Mouse (Mus musculus) gastrocnemius, adult 8-10 months (tissue): Measurements from ENCODE around the gene Gna11. TPM values are rescaled to one million over a fixed set of nuclear protein-coding genes. Genes with fewer than 3 reads are reported as not detected.

Experiments used
- DNase-seq, 2 experiments: peaks; one replicate each; pipeline ENCODE4 v3.0.0; 2022; ENCODE audit warnings: low spot score in 2 of 2
- total RNA-seq, 4 experiments: library from RNA; stranded (reverse); gene quantifications; 2 replicates each; pipeline ENCODE4 v1.2.4; 2022

The Gna11 gene
- total RNA-seq, 4 experiments from 2014 or later, result 26.2 to 30.7 (median 28.4) TPM

DNA sequence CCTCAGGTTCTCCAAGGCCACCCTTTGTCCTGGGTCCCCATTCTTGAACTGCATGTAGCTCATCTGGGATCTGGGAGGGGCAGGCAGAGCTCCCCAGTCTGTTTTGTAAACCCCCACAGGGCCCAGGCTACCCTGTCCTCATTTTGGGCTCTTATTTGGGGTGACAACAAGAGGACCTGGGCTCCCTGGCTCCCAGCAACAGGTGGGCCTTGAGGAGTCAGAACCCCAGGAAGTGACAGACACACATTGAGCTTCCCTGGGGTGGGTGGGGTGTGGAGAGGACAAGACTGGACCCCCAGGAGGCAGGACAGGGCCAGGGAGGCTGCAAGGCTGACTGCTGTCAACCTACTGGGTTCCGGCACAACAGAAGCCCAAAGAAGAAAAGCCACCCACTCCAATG, 1.4 kb downstream of the Gna11 start:
- DNase-seq, result no peak

DNA sequence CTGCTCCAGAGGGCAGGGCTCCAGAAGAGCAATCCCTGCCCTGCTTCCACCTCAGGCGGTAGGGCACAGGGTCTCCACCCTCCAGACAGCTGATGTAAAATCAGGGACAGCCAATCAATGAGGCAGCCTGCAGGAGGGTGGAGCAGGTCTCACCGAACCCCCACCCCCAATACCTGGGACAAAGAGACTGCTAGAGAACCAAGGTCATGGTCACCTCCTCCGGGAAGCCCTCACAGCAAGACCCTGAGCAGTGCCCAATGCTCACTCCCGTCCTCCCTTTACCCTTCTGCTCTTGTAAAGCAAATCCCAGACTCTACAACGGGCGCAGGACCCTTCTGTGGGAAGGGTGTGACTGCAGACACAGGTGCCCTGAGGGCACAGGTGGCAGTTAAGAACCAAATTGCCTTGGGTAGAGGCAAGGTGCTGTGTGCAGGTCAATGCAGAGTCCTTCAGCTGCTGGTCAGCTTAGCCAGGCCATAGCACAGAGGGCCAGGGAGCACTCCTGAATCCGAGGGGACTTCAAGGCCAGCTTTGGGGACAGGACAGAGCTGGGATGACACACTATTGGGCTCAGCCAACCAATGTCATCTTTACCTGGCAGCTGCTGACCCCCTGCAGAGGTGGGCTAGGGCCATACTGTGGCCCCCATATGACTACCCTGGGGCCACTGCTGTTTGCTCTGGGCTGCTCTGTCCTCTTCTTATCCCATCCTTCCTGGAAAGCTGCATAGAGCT, 2.1 kb downstream of the Gna11 start:
- no peak for DNase-seq

DNA sequence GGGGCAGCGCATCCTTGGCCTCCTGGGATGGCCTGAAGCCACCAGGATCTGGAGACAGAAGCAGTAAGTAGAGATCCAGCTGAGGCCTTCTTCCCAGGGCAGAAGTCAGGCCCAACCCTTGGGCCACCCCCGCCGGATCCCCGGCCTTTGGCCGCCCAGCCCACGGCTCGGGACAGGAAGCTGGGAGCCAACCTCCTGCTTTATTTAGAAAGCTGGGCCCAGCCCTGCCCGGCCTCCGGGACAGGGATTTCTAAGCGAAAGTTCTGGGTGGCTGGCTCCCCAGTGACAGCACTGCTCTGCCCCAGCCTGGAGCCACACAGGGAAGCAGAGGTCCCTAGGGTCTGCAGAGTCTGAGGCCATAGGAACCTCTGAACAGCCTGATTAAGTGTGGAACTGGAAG, 3.2 kb downstream of the Gna11 start:
- peak; percentile 54 to 59 for DNase-seq

DNA sequence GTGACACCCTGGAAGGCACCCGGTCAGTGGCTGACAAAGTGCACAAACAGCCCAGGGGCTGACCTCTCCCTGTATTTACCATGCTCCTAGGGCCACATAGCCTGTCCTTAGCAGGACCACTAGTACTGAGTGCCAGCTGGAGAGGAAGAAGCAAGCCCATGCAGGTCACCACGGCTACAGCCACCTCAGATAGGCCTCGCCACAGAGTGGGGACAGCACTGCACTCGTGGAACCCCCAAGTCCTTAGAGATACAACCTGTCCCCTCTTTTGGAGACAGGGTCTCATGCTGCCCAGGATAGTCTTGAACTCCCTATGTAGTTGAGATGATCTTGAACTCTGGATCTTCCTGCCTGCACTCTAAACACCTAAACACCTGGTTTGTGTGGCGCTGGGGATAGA, 3.6 kb downstream of the Gna11 start:
- no peak for DNase-seq

GRCm38 (mm10) chr10:81538321-81539048, 6.5 kb downstream of the Gna11 start:
- no peak for DNase-seq

DNA sequence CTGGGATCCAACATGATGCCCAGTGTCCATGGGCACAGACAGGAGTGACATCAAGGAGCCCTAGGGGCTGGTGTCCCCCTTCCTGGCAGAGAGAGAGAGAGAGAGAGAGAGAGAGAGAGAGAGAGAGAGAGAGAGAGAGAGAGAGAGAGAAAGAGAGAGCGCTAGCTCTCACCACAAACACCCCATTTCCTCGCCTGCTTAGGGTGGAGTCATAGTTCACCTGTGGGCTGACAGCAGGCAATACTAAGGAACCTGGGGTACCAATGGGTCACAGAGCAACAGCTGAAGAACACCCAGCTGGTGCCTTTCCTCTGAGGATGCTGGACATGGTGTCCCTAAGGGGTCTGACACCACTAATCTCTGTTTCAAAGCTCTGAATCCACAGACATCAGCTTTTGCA, 7.6 kb downstream of the Gna11 start:
- no peak for DNase-seq

DNA sequence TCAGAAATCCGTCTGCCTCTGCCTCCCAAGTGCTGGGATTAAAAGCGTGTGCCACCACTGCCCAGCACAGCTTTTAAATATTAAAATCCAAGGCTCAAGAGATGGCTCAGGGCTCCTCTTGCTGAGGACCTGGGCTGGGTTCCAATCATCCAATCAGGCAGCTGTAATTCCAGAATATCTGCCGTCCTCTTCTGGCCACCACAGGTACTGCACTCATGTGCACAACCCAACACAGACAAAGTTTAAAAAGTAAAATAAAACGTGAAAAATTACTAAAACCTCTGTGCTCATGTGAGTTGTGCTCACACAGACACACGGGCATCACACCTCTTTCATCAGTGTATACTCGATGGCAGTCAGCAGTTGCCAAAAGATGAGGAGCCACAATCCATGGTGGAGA, 8.3 kb downstream of the Gna11 start:
- DNase-seq, result no peak

DNA sequence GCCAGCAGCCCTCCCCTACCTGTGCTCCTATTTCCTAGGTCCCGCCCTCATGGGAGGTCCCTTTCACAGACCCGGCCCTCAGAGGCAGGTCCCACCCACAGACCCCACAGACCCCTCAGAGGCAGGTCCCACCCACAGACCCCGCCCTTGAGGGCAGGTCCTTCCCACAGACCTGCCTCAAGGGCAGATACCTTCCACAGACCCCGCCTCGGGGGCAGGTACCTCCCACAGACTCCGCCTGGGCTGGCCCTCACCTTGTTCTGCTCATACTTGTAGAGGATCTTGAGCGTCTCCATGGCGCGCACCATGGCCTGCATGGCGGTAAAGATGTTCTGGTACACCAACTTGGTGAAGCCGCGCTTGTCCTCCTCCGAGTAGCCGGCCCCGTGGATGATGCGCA, 10.2 kb downstream of the Gna11 start:
- DNase-seq, result no peak

DNA sequence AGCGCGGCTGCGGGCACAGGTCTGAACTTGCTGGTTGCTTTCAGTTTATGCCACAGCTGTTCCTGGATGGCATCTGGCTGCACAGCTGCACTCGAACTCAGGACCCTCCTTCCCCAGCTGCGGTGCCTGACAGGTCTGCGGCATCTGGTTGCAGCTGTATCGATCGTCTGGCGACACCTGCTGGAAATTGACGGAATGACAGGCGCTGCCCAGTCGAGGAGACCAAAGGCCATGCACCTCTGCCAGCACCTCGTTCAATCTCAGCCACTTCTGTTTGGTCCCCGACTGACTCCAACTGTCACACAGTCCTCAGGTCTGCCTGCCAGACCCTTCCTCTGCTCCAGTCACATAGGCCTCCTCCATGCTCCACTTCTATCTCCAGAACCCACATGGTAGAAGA, 18.2 kb downstream of the Gna11 start:
- DNase-seq, result peak; percentile 60 to 65

- no peak for DNase-seq
Measured at GRCm38 (mm10) chr10:81525017-81525694, 19.8 kb downstream of the Gna11 start.

DNA sequence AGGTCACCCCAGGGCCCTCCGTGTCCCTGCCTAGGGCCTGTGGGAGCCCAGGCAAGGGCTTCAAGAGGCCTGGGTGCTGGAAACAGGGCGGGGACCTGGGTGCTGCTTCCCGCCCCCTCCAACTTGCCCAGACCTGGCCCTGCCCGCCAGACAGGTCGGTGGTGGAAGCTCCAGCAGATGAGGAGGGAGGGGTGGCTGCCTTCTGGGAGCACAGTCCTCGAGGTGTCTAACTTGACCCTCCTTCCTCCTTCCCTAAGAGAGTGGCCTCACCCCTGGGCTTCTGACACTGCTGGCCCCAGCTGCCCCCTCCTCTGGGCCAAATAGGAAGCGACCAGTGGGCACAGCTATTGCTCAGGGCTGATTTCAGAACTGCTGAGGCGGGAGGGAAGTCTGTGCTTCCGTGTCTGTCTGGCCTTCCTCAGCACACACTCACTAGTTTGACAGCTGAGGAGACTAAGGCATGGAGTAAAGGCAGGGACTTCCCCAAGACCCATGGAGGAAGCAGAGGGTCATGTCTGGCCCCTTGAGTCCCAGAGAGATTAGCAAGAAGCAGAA, 20.9 kb downstream of the Gna11 start, which contains the start of gene Gna15:
Gna15 (minus strand) TSS at position 175 of the 555 bp plus-strand sequence.
- no peak for DNase-seq

DNA sequence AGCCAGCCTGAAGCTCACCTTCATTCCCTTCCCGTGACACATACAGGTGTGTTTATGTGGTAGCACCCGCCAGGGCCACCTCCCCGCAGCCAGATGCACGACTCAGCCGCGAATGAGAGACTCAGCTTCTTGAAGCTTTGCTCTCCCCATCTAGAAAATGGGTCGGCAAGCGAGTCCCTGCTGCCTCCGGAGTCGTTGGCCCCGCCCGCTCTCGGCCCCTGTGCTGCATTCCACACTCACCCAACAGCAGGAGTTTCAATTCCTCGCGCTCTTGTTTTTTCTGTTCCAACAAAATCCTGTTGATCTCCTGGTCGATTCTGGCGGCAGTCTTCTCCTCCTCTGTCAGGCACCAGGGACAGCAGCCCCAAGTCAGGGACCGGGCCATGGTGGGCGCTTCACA, 21.4 kb downstream of the Gna11 start:
- no peak for DNase-seq

- no peak for DNase-seq
Measured at GRCm38 (mm10) chr10:81523142-81523541, 21.8 kb downstream of the Gna11 start.

DNA sequence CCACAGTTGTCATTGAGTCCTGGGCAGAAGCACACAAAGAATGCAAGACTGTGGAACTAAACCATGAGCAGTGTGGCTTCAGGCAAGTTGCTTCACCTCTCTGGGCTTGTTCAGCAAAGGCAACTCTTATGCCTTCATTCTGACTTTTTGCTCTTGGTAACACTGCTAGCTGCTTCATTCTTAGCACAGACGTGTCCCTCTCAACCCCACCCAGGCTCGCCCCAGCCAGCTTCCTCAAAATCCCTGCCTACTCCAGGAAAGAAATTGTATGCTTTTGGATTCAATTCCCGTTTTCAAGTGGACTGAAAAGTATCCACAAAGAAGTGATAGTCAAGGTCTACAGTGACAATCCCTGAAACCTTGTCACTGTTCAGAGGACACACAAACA, 25.0 kb downstream of the Gna11 start:
- no peak for DNase-seq

- DNase-seq, result no peak
Measured at GRCm38 (mm10) chr10:81519227-81519977, 25.6 kb downstream of the Gna11 start.

- DNase-seq, result peak; percentile 45 to 65
Measured at GRCm38 (mm10) chr10:81518546-81518945, 26.4 kb downstream of the Gna11 start.

GRCm38 (mm10) chr10:81517227-81517626, 27.8 kb downstream of the Gna11 start:
- DNase-seq, result no peak

GRCm38 (mm10) chr10:81513798-81514197, 31.2 kb downstream of the Gna11 start:
- no peak for DNase-seq

- no peak for DNase-seq
Measured at GRCm38 (mm10) chr10:81510246-81510810, 34.7 kb downstream of the Gna11 start.

GRCm38 (mm10) chr10:81507691-81508489, 37.1 kb downstream of the Gna11 start:
- DNase-seq, result no peak
